Mouse (Mus musculus) telencephalon, adult 2 months (tissue): ENCODE measurements around the gene Eloa.

ENCODE experiments used
- DNase-seq: peaks from one replicate; pipeline ENCODE4 v3.0.0-alpha.2; 2011; ENCODE audit warnings: low read depth, low spot score

Gene Eloa

DNA sequence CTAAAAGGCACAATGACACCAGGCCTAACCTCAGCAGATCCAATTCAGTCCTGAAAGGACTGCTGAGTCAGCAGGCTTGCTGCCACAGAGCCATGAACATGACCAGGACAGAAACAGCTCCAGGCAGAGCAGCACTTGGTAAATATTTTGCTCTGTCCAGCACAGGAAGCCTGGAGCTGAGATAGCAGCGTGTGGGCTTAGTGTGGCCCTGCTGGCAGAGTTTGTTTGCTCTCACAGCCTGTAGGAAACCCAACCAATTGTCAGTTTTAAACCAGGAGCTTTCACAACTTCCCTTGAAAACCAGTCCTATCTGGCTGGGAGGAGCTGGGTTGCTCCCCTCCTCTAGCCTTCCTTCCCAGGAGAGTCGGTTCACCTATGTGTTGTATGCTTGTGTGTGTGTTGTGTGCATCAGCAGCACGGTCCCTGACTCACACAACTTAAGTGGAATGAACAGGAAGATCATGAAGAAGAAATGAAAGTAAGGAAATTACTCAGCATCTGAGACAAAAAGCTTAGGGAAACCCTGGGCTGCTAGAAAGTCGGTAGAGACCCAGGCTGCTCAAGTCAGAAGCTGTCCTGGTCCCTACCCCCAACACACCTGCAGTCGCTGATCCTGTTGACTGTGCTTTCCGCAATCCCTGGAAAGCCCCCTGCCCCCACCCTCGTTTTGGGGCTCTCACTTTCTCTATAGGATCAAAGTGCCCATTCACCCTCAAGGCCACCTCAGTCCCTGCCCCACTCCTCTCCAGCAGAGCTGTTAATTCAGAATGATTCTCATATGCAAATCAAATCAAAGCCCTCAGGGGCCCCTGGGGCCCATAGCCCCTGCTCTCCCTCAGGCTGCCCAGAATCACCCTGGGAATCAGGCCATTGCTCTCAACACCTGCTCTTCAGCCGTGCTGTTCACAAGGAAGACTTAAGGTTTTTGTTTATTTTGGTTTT is 9.7 kb upstream of the Eloa start:
- no peak for DNase-seq

GRCm38 (mm10) chr4:136028689-136029088 is 7.1 kb upstream of the Eloa start:
- no peak for DNase-seq

- DNase-seq: no peak
Observed at GRCm38 (mm10) chr4:136028132-136028564, 6.6 kb upstream of the Eloa start.

- no peak for DNase-seq
Observed at GRCm38 (mm10) chr4:136027416-136028131, 6.0 kb upstream of the Eloa start.

GRCm38 (mm10) chr4:136025350-136025749 is 3.8 kb upstream of the Eloa start:
- no peak for DNase-seq

- no peak for DNase-seq
Observed at GRCm38 (mm10) chr4:136022924-136023323, 1.4 kb upstream of the Eloa start.

GRCm38 (mm10) chr4:136020743-136021548 is 617 bp downstream of the Eloa start:
- peak; percentile 9 for DNase-seq

- DNase-seq: no peak
Observed at GRCm38 (mm10) chr4:136016059-136016602, 5.4 kb downstream of the Eloa start.

GRCm38 (mm10) chr4:136010586-136010985 is 11.0 kb downstream of the Eloa start:
- DNase-seq: no peak

DNA sequence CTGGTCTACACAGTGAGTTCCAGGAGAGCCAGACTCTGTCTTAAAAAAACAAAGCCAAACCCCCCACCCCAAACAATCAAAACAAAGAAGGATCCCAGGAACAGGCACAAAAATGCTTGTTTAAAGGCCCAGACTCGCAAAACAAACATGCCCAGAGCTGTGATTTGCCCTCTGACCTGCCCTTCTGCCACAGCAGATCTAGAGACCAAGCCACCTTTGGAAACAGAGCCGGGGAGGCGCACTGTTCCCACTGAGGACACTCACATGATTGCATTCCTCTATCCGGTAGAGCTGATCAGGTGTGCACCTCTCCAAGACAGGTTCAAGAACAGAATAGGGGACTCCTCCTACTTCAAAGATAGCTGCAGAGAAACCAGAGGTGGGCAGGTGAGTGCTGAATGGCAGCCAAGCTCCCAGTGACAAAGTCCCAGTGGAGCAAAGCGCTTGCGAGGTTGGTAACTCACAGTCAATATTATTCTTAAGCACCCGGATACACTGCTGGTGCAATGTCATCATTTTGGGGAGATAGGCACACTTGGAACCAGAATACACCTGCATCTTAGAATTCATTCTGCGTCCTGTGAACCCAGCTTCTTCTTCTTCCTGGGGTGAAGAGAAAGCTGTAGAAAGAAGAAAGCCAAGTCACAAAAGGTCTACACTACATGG is 12.6 kb downstream of the Eloa start:
- no peak for DNase-seq

DNA sequence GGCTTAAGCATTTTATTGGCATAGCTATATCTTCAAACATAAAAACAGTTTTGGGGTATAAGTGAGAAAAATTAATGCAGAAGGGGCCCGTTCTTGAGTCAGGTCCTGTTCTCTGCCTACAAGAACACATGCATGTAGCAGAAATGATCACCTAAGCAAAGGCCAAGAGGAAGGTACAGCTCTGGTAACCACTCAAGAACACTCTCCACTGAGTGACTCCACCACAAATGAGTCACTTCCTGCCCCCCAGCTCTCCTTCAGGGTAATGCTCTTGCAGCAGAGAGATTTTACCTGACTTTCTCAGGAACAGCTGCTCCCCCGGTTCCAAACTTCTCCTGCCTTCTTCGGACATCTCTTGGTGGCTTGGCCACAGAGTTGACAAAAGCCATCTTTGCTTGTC is 14.7 kb downstream of the Eloa start:
- DNase-seq: no peak

GRCm38 (mm10) chr4:136004921-136005320 is 16.6 kb downstream of the Eloa start:
- no peak for DNase-seq

GRCm38 (mm10) chr4:136004107-136004675 is 17.4 kb downstream of the Eloa start:
- no peak for DNase-seq

DNA sequence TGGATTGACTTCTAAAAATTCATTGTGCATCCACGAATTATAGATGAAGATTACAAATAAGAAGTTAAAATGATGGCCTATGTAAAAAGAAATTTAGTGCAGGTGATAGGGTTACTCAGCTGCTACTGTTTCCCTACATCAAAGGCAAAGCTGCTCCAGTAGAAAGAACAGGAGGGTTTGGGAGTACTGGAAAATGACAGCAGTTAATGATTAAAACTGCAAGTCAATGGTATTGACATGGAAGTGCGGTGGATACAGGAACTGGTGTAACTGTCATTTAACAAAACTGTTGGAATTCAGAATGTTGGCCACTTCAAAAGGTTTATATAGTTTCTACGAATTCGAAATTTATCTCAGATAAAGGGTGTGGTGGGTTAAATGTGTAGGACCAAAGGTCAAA is 26.4 kb downstream of the Eloa start:
- DNase-seq: no peak

GRCm38 (mm10) chr4:135993941-135994340 is 27.6 kb downstream of the Eloa start:
- DNase-seq: no peak

DNA sequence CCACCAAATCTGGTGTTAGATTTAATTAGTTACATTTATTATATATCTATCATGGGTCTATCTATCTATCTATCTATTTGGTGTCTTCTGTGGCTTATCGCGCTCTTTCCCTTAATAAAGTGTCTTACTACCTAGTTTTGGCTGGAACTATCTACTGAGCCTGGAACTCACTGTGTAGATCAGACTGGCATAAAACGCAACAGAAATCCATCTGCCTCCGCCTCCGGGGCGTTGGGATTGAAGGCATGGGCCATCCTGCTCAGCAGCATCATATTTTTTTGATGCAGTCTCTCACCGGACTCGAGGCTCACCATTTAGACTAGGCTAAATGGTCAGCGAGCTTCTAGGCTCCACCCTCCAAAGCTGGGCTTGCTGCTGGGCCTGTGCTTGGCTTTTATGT is 33.8 kb downstream of the Eloa start:
- DNase-seq: no peak

DNA sequence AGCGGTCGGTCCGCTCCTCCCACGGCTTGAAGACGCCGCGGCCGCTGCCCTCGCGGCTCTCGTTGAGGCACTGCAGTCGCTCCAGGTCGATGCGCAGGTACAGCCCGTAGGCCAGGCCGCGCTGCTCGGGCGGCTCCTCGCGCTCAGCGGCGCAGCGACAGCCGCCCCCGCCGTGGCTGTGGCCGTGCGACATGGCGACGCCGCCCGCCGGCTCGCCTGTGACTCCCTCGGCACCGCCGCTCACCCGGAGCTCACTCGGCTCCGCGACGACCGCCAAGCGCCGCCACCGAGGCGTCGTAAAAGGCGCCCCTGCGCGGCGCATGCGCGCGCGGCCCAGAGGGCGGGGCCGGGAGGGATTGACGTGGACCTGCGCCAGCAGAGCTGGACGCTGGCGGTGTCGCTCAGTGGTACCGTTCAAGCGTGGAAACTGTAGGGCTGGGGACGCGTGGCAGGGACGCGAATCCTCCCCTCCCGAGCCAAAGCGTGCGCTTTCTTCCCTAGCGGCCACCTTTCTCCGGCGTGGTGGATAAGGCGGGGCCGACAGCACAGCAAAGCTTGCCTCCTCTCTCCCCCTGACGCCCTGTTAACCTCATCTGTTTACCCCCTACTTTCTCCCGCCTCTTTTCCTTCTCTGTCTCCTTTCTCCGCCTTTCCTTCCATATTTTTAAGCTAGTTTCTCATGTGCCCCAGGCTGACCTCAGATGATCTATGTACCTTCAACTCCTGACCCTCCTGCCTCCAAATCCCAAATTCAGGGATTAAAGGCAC is 34.4 kb downstream of the Eloa start, which contains the start of gene Pithd1:
Pithd1 (minus strand) TSS at position 322 of the 768 bp plus-strand sequence.
- peak; percentile 80 for DNase-seq

- DNase-seq: no peak
Observed at GRCm38 (mm10) chr4:135986301-135986942, 35.1 kb downstream of the Eloa start.

DNA sequence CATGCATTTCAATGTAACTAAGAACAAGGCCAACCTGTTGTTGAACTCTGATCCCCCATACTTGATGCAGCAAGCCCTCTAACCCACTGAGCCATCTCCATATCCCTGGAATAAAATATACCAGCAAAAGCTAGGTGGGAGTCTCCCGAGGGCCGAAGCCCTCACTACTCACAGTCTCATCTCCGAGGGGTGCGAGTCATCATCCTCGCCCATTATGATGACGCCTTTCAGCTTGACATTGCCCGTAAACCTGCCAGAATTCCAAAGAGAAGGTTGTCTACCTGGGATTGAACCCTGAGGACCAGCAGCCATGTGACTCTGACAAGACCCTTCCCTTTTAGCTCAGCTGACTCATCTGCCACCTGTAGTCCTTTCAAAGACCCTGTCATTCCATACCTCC is 35.8 kb downstream of the Eloa start:
- no peak for DNase-seq
